In genomic region chr2:153528571-153529364, GRCm38 (mm10) we compare ENCODE assay signal across 9 mouse cellular contexts. TPM values are rescaled to one million over a fixed set of nuclear protein-coding genes. Genes with fewer than 3 reads are reported as not detected.
DNase-seq lines count a peak whose midpoint lies in the region; ATAC-seq and TF ChIP-seq lines count a peak whose summit lies in the region.
"Had no signal": no experiment of that assay in that cellular context is flagged by ENCODE, and none has a peak within 500 bp of the region (broad histone marks: within the 10 kb centered on the region; RNA-seq: fewer than 3 reads in every experiment).

No protein-coding gene starts in this region.

- 0 out of 6 replicates have a peak, but pooled peaks of 1 of the 3 experiments have one; percentile 4 for TF ChIP-seq CTCF in MEL (IDR thresholded peaks at IDR 0.05 in 2 of 3, conservative IDR thresholded peaks at IDR 0.05 in 1 of 3; ENCODE audit: control insufficient read depth in 1 of 3, insufficient read depth in 1 of 3, low read depth in 2 of 3, low read length in 3 of 3, poor library complexity in 1 of 3, severe bottlenecking in 1 of 3)

- peaks cover 25% of the 10 kb centered on the region for H3K27me3 ChIP-seq in kidney, embryonic 15.5 days
- H3K27me3 ChIP-seq in MEL (ENCODE audit: control insufficient read depth in 1 of 2, insufficient read depth in 2 of 2, low read length in 2 of 2): no peaks in the 10 kb centered on the region
- H3K27me3 ChIP-seq in limb, embryonic 14.5 days (ENCODE audit: control insufficient read depth, insufficient read depth, low read length): peaks cover 45% of the 10 kb centered on the region
- peaks cover 54% of the 10 kb centered on the region for H3K27me3 ChIP-seq in myocyte (ENCODE audit: control insufficient read depth, insufficient read depth, insufficient read length)

- H3K36me3 ChIP-seq in kidney, embryonic 15.5 days: no peaks in the 10 kb centered on the region
- H3K36me3 ChIP-seq in MEL (ENCODE audit: control insufficient read depth in 1 of 2, insufficient read depth in 2 of 2, low read length in 2 of 2): peaks cover 0 to 21% of the 10 kb centered on the region in 2 experiments; a peak in 2 of 4 replicates
- H3K36me3 ChIP-seq in limb, embryonic 14.5 days (ENCODE audit: control insufficient read depth, insufficient read depth, low read length): no peaks in the 10 kb centered on the region
- H3K36me3 ChIP-seq in myocyte (ENCODE audit: control insufficient read depth, insufficient read depth): no peaks in the 10 kb centered on the region

- peaks cover 56% of the 10 kb centered on the region for H3K4me1 ChIP-seq in kidney, embryonic 15.5 days
- H3K4me1 ChIP-seq in MEL (ENCODE audit: control insufficient read depth in 1 of 2, insufficient read depth in 2 of 2, low read length in 2 of 2): peaks cover 18 to 27% of the 10 kb centered on the region in 2 experiments
- H3K4me1 ChIP-seq in limb, embryonic 14.5 days (ENCODE audit: control insufficient read depth, insufficient read depth, low read length): peaks cover 11% of the 10 kb centered on the region

- peak overlapping the region; percentile 63 for H3K4me3 ChIP-seq in kidney, embryonic 15.5 days (replicated peaks)
- H3K4me3 ChIP-seq in MEL (ENCODE audit: control insufficient read depth in 1 of 2, insufficient read depth in 1 of 2, low read depth in 2 of 2, low read length in 2 of 2): peak overlapping the region; percentile 87 to 98
- peak overlapping the region; percentile 60 for H3K4me3 ChIP-seq in limb, embryonic 14.5 days (replicated peaks; ENCODE audit: low read length)
- no peak overlapping the region for H3K4me3 ChIP-seq in myocyte

- H3K9ac ChIP-seq in kidney, embryonic 15.5 days: peak overlapping the region; percentile 55
- peak overlapping the region; percentile 80 for H3K9ac ChIP-seq in MEL (ENCODE audit: control insufficient read depth, low read depth, low read length, poor library complexity, severe bottlenecking)
- peak overlapping the region; percentile 52 for H3K9ac ChIP-seq in limb, embryonic 14.5 days (ENCODE audit: low read depth, low read length, severe bottlenecking)

- peak overlapping the region; percentile 69 for H3K27ac ChIP-seq in kidney, embryonic 15.5 days
- H3K27ac ChIP-seq in MEL (ENCODE audit: control insufficient read depth, low read depth, low read length): no peak overlapping the region
- no peak overlapping the region for H3K27ac ChIP-seq in limb, embryonic 14.5 days (replicated peaks; ENCODE audit: low read depth, low read length)

- TF ChIP-seq POLR2A in MEL (IDR thresholded peaks at IDR 0.05; ENCODE audit: control insufficient read depth in 1 of 2, insufficient read depth in 1 of 2, low read depth in 1 of 2, low read length in 2 of 2, poor library complexity in 1 of 2) (no peak), myocyte (IDR thresholded peaks at IDR 0.05; ENCODE audit: insufficient read length, low read depth) (no peak)
- no peak for TF ChIP-seq POLR2A in limb, embryonic 14.5 days (IDR thresholded peaks at IDR 0.05; ENCODE audit: borderline replicate concordance, extremely low read depth, insufficient read depth, insufficient read length)

- H3K79me2 ChIP-seq in MEL (ENCODE audit: control insufficient read depth, insufficient read depth, low read length, poor library complexity) (peaks cover 12% of the 10 kb centered on the region), myocyte (ENCODE audit: control insufficient read depth, insufficient read depth) (no peaks in the 10 kb centered on the region)

- no peak overlapping the region for H3ac ChIP-seq in myocyte (ENCODE audit: control insufficient read depth, insufficient read length)

- intact Hi-C loops in heart, postnatal 10 days (cut with DNase I): no loop called here

- no peak for TF ChIP-seq EP300 in MEL (IDR thresholded peaks at IDR 0.05; ENCODE audit: low read depth in 1 of 2, low read length in 2 of 2)

- H3K9me3 ChIP-seq in kidney, embryonic 15.5 days (replicated peaks): no peaks in the 10 kb centered on the region
- no peaks in the 10 kb centered on the region for H3K9me3 ChIP-seq in MEL (replicated peaks; ENCODE audit: insufficient read depth, low read length)
- no peaks in the 10 kb centered on the region for H3K9me3 ChIP-seq in limb, embryonic 14.5 days (ENCODE audit: control insufficient read depth, low read length)

- WGBS in kidney, embryonic 15.5 days: under 1% methylated on average over 32 of the region's 70 CpGs
- 6% methylated on average over 16 of the region's 70 CpGs for WGBS in limb, embryonic 14.5 days

- TF ChIP-seq RAD21 in MEL (IDR thresholded peaks at IDR 0.05; ENCODE audit: low read depth, low read length): no peak

- no peak for DNase-seq in kidney, adult 11 months
- peak; percentile 58 for DNase-seq in MEL (ENCODE audit: low read depth, low spot score)
- DNase-seq in embryo, embryonic 10 days (ENCODE audit: low spot score): peak; percentile 46
- DNase-seq in heart, postnatal 10 days: peak; percentile 43 to 57
- DNase-seq in limb, embryonic 14.5 days (ENCODE audit: low spot score): no peak

- peak overlapping the region; percentile 99 for H3K4me2 ChIP-seq in kidney, embryonic 15.5 days
- peak overlapping the region; percentile 100 for H3K4me2 ChIP-seq in limb, embryonic 14.5 days (replicated peaks; ENCODE audit: low read depth, low read length, severe bottlenecking)
- peak overlapping the region; percentile 80 for H3K4me2 ChIP-seq in myocyte (ENCODE audit: low read depth)

- ATAC-seq in kidney, embryonic 15.5 days (replicated peaks; ENCODE audit: low FRiP score): peak; percentile 31
- peak; percentile 31 for ATAC-seq in limb, embryonic 14.5 days (ENCODE audit: low FRiP score, low read depth)
- ATAC-seq in frontal cortex, adult (ENCODE audit: low TSS enrichment): no peak

TF ChIP-seq in MEL, 35 proteins besides CTCF, POLR2A, EP300 and RAD21:
- TF ChIP-seq MAZ (IDR thresholded peaks at IDR 0.05; ENCODE audit: low read depth, low read length) (peak; percentile 11), NRF1 (IDR thresholded peaks at IDR 0.05; ENCODE audit: insufficient read depth, low read depth, low read length, poor library complexity, severe bottlenecking) (0 out of 2 replicates have a peak, but pooled peaks have one; percentile 23), POLR2AphosphoS5 (IDR thresholded peaks at IDR 0.05; ENCODE audit: borderline replicate concordance, low read depth, low read length) (no peak)

TF ChIP-seq in myocyte, 11 proteins besides CTCF, POLR2A, EP300 and RAD21:
- TF ChIP-seq TCF3 (IDR thresholded peaks at IDR 0.05; ENCODE audit: insufficient read length, low read depth) (no peak), E2F4 (IDR thresholded peaks at IDR 0.05; ENCODE audit: insufficient read depth) (no peak), REST (IDR thresholded peaks at IDR 0.05; ENCODE audit: insufficient read depth, insufficient read length) (no peak), MYOD1 (IDR thresholded peaks at IDR 0.05; ENCODE audit: control insufficient read depth in 1 of 3, insufficient read length in 2 of 3, low read depth in 2 of 3) (no peak), TCF12 (IDR thresholded peaks at IDR 0.05; ENCODE audit: insufficient read depth, poor library complexity, severe bottlenecking) (no peak), SRF (IDR thresholded peaks at IDR 0.05; ENCODE audit: control insufficient read depth, insufficient read length, low read depth) (no peak), MAX (IDR thresholded peaks at IDR 0.05; ENCODE audit: low read depth) (no peak), MYOG (IDR thresholded peaks at IDR 0.05; ENCODE audit: control insufficient read depth in 1 of 3, insufficient read depth in 1 of 3, insufficient read length in 2 of 3, low read depth in 2 of 3) (no peak), CEBPB (IDR thresholded peaks at IDR 0.05; ENCODE audit: insufficient read depth, poor library complexity, severe bottlenecking) (no peak), POLR2AphosphoS2 (IDR thresholded peaks at IDR 0.05; ENCODE audit: insufficient read length, low read depth) (no peak), USF1 (IDR thresholded peaks at IDR 0.05; ENCODE audit: low read depth) (no peak)

RNA-seq across cellular contexts. Expression of gene Nol4l, which starts 1.0 kb away (rescaled TPM):
- polyA plus RNA-seq in kidney, embryonic 15.5 days (2015; fragmentation: Nextera tagmentation; extraction: Ambion mirVana): 13.7 and 14.2 TPM in 2 replicates
- total RNA-seq in MEL (2012; rRNA removed): 4.4 and 4.5 TPM in 2 replicates
- polyA plus RNA-seq in MEL (2012; ENCODE audit: insufficient read depth in 1 of 2, insufficient read length in 2 of 2, low read depth in 1 of 2, low replicate concordance in 2 of 2, missing spikeins in 1 of 2) (1 to 10 TPM in 1 of 2 experiments, not detected in 1; 7.1 TPM), myocyte (2012; fragmentation: generic; extraction: Trizol) (0.44 TPM)
- 10 to 100 TPM in 1 of 2 experiments, 1 to 10 TPM in 1; 9.5 to 10.4 TPM for total RNA-seq in heart, postnatal 10 days (2021)
- polyA plus RNA-seq in limb, embryonic 14.5 days (2012; rRNA removed): 19.5 and 24.5 TPM in 2 replicates
- polyA plus RNA-seq in limb, embryonic 14.5 days (2014; fragmentation: Nextera tagmentation; extraction: Ambion mirVana): 10.1 and 11.9 TPM in 2 replicates

RNA-seq across cellular contexts. Expression of gene 4930404H24Rik, which starts 36.2 kb away (rescaled TPM):
- polyA plus RNA-seq in kidney, embryonic 15.5 days (2015; fragmentation: Nextera tagmentation; extraction: Ambion mirVana): not detected in 2 replicates
- total RNA-seq in MEL (2012; rRNA removed): not detected in 2 replicates
- under 1 TPM in 1 of 2 experiments, not detected in 1; 0.24 TPM for polyA plus RNA-seq in MEL (2012; ENCODE audit: insufficient read depth in 1 of 2, insufficient read length in 2 of 2, low read depth in 1 of 2, low replicate concordance in 2 of 2, missing spikeins in 1 of 2)
- total RNA-seq in heart, postnatal 10 days (2021): not detected
- polyA plus RNA-seq in limb, embryonic 14.5 days (2012; rRNA removed): not detected in 2 replicates
- polyA plus RNA-seq in limb, embryonic 14.5 days (2014; fragmentation: Nextera tagmentation; extraction: Ambion mirVana): not detected in 2 replicates
- not detected for polyA plus RNA-seq in myocyte (2012; fragmentation: generic; extraction: Trizol)
- total RNA-seq: layer of hippocampus, postnatal 10 days had no signal

Comparison
In these comparisons a context has a peak if more than half of its experiments do, and no peak if none do; other contexts are left out.
1. DNase-seq: peak in MEL (single experiment), embryo, embryonic 10 days (single experiment) and heart, postnatal 10 days (2 of 2); none in kidney, adult 11 months (single experiment) and limb, embryonic 14.5 days (single experiment).
2. Peak in every context shown above with its lines, with median percentiles within 50 percentile points of each other: H3K4me2 ChIP-seq and H3K9ac ChIP-seq.